Mouse (Mus musculus) v-Abl transformed pro-B cells (cell line): ENCODE results near the gene Tfr2.

Experiments used
- in situ Hi-C, 2 experiments: fragments of 400-800 bp; cut with MboI; formaldehyde crosslinking; loops; one replicate each; pipeline ENCODE4 v1.15.1; 2025; ENCODE audit not compliant: unreplicated experiment in 2 of 2

The Tfr2 gene

DNA sequence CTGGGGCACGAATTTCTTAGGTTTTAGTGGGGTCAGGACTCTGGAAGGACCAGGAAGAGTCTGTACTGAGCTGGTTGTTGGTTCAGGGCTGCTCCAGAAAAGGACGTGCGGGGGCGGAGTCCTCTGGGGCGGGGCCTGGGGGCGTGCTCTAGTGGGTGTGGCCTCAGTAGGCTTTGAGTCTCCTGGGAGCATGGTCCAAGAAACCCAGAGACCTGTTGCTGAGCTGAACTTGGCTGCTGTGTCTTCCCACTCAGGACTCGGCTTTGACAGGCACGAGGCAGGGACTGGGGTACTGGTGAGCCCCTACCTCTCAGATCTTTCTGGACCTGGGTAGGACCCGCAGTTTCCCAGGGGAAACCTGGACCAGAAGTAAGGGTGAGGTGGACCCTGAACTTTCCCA is at the start of gene Tfr2:
Tfr2 (plus strand) TSS at position 176 of the 400 bp plus-strand sequence.
- in situ Hi-C loops = no loop called here

DNA sequence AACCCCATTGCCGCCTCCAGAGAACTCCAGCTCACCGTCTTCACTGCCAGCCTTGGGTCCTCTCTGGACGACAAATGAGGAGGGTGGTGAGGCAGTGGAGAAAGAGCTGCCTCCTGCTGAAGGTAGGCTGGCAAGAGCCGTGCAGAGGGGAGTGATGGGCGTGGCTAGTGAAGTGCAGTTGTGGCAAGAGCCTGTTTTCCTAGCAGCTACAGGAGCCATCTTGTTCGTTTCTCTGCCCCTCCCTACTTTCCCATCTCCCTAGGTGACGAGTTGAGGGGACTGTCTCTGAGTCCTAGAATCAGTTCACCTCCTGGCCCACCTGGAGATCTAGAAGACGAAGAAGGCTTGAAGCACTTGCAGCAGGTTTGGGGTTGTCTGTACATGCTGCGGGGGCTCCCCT is 47.8 kb upstream of the Tfr2 start:
- in situ Hi-C loops = no loop called here

DNA sequence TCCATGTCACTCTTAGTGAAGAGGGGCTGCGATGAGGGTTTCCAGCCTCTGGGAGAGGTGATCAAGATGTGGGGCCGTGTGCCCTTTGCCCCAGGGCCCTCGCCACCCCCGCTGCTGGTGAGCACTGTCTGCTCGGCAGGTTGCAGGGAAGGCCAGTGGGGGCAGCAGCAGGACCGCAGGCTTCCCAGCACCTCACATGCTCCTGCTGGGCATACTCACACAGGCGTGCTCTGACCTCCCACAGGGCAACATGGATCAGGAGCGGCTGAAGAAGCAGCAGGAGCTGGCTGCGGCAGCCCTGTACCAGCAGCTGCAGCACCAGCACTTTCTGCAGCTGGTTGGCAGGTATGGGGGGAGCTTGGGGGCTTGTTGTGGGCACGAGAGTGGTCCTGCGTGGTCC is 46.9 kb upstream of the Tfr2 start:
- in situ Hi-C loops = no loop called here

DNA sequence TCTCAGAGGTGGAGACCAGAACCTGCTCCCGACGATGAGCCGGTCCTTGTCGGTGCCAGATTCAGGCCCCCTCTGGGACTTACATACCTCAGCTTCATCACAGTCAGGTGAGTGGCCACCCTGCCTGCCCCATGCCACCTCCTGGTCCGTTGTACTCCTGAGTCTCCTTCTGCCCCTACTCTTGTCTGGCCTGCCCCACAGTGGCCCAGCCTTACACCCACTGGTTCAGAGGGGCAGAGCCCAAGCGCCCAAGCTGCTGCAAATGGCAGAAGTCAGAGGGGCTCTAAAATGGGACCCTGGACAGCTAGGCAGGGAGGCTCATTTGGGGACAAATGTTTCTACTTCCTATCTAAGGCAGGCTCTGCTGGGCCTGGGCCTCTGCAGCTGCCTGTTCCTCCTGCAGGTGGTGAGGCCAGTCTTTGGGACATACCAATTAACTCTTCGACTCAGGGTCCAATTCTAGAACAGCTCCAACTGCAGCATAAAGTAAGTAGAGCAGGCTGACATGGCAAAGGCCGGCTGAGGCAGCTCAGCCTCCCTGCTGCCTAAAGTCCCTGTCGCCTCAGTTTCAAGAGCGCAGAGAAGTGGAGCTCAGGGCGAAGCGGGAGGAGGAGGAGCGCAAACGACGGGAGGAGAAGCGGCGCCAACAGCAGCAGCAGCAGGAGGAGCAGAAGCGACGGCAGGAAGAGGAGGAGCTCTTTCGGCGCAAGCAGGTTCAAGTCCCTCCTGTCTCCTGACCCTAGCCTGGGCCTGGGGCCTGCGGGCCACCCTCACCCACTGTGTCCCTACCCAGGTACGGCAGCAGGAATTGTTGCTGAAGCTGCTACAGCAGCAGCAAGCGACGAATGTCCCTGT is 46.0 kb upstream of the Tfr2 start:
- in situ Hi-C loops = no loop called here

DNA sequence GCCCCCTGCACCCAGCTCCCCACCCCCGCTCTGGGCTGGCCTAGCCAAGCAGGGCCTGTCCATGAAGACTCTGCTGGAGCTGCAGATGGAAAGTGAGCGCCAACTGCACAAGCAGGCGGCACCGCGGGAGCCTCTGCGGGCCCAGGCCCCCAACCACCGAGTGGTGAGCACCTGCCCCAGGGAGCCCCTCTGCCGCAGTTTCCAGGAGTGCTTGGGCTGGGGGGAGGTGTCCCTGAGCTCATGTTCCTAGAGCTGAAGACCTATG is 45.5 kb upstream of the Tfr2 start:
- in situ Hi-C loops = no loop called here

DNA sequence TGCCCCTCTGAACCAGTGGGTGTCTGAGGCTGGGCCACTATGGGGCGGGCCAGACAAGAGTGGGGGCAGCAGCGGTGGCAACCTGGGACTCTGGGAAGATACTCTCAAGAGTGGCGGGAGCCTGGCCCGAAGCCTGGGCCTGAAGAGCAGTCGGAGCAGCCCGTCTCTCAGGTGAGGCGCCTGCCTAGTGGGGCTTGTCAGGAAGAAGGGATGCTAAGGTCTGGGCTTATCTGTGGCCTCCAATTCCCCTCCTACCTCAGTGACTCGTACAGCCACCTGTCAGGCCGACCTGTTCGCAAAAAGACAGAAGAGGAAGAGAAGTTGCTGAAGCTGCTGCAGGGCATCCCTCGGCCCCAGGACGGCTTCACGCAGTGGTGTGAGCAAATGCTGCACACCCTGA is 45.0 kb upstream of the Tfr2 start:
- in situ Hi-C loops = no loop called here

DNA sequence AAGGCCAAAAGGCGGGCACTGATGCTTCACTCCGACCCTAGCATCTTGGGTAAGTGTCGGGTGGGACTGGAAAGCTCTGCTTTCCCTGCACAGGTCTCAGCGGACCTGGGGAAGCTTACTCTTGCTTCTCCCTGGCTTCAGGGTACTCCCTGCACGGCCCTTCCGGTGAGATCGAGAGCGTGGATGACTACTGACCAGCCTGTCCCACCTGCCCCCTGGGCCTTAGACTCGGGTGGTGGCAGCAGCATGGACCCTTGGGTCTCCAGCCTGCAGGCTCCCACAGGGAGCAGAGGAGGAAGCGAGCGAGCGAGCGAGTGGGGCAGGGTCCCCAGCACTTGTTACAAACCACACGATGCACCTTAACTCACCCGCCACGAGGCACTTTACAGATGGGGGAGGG is 44.1 kb upstream of the Tfr2 start:
- in situ Hi-C loops = no loop called here

DNA sequence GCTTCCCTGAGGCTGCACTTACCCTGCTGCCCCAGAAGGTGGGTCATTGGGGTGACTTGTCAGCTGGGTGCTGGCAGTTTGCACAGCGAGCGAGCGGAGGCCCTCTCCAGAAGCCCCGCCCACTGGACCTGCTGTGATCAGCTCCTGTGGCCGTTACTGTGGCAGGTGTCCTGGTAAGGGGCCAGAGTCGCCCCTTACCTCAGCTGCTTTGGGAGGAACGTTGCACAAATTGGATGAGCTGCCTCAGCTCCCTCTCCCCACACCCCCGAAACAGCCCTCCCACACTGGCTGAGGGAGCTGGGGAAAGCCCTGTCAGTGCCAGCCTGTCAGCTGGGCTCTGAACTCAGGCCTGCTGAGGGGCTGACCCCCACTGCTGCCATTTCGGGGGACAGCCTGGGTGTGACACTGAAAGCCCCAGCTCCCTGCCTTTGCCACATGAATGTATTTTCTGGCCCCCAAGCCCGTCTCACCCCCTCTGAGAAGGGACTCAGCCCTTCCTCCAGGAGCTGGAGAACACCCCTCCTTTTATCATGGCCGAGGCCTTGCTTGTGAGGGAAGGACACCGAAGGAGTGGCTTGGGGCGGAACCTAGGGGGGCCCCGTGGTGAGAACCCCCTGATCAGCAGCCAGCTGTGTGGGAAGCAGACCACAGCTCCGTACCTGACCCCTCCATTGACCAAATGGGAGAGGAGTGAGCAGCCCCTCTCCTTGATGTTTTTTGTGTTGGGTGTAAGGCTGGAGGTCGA is 43.3 kb upstream of the Tfr2 start:
- in situ Hi-C loops = no loop called here

DNA sequence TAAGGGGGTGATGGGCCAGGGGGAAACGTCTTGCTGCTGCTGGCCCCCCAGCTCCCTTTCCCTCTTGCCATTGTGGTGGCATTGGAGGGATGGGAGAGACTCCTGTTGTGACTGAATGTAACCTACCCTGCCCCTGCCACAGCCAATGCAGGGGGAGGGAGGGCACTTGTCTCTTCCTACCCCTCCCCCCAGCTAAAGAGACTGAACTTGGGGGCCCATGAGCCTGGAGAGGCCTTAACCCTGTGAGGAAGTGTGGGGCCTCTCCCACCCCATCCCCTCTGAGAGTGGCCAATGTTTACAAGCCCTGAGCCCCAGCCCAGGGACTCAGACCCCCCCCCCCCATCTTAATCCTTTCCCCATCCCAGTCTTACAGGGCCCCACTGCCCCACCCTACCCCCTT is 42.2 kb upstream of the Tfr2 start:
- in situ Hi-C loops = no loop called here

DNA sequence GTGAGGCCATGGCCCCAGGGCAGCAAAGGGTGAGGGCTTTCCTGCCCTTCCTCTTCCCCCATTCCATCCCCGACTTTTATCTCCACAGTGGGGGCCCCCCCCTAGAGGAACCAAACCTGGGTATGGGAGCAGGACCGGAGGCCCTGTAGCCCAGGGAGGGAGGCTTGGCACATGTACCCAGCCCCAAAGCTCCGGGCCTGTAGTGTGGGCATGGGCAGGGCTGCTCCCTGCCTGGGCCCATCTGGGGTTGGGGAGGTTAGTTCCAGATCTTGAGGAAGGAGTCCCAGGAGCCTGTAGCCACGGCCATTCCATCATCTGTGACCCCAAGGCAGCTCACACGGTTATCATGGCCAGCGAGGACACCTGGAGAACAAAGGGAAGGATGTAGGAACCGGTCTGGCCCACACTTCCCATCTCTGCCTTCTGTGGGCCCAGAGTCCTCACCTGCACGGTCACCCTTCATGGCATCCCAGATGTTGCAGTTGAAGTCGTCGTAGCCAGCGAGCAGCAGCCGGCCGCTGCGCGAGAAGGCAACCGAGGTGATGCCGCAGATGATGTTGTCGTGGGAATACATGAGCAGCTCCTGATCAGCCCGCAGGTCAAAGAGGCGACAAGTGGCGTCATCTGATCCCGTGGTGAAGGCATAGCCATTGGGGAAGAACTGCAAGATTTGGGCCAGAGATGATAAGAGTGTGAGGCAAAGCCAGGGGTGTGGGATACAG is 41.2 kb upstream of the Tfr2 start:
- in situ Hi-C loops = no loop called here

DNA sequence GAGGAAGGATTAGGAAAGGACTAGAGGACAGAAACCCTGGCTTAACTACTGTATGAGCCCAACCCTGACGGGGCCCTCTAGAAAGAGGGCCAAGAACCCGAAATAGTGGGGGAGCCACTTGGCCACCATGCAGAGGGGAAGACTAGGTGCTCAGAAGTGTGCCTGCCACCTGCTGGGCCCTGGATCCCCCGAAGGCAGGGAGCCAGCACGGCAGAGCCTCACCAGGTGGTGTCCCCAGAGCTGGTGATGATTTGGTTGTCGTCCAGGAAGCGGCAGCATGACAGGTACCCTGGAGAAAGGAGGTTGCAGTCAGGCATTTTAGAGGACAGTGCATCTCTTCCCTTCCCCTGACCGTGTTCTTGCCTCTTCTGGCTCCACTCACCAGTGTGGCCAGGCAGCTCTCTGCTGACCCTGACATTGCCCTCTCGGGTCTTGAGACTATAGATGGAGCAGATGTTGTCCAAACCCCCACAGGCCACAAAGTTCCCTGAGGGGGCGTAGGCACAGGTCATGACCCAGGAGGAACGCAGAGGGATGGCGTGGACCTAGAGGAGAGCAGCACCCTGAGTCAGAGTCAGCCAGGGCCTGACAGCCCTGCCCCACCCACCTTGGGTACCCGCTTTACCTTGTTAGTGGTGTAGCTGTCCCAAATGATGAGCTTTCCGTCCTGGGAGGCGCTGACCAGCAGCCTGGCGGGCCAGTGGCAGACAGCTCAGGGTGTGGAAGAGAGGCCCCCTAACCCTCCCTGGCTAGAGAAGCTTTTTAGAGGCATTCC is 40.2 kb upstream of the Tfr2 start:
- in situ Hi-C loops = no loop called here

DNA sequence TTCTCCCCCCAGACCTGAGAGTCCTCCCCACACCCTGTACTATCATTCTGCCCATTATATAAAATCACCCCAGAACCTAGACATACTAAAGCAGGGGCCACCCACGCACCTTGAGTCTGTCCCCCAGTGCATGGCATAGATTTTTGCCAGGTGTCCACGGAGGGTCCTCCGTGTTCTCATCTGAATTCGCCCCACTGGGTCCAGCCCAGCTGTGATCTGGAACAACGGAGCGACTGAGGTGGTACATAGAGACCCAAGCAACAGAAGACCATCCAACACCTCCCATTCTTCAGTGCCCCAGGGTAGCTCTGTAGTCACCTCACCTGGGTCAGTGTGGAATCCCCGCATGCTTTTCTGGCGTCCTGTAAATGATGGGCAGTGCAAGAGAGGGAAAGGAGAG is 39.6 kb upstream of the Tfr2 start:
- in situ Hi-C loops = loop anchor here (5.0 kb wide), 2 partner anchors 72 to 122 kb away; partner anchors contain the start of gene Mospd3 (in 1 of the 2)

DNA sequence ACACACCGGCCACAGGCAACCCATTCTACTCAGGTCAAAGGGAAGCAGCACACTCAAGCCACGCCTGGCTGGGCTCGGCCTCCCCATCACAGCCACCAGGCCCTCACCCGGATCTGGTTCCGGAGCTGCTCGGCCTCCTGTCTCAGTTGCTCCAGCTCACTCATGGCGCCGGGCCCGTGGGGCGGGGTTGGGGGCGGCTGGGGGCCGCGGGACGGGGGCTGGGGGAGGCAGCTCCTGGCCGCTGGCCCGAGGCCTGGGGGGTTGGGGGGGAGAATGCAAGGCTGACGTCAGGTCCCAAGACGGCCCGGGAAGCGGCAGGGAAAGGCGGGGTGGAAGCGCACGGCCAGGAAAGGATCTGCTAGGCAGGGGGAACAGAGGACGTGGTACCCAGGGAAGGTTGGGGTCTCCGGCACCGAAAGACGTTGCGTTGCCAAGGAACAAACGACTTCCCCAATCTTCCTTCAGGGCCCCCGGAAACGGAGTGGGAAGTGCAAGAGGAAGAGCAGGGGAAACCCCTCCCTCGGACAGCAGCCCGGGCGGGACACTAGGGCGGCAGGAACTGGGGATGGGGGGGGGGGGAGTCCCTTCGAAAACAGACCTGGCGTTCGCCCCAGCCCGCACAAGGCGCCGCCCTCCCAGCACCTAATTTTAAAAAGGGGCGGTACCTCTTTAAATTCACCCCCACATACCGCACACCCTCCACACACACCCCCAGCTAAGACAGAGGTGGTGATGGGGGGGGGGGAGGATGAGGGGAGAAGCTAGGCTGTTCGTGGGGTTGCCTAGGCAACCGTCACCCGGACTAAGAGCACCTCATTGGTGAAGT is 38.8 kb upstream of the Tfr2 start:
- in situ Hi-C loops = loop anchor here (5.0 kb wide), 2 partner anchors 72 to 122 kb away; partner anchors contain the start of gene Mospd3 (in 1 of the 2)

DNA sequence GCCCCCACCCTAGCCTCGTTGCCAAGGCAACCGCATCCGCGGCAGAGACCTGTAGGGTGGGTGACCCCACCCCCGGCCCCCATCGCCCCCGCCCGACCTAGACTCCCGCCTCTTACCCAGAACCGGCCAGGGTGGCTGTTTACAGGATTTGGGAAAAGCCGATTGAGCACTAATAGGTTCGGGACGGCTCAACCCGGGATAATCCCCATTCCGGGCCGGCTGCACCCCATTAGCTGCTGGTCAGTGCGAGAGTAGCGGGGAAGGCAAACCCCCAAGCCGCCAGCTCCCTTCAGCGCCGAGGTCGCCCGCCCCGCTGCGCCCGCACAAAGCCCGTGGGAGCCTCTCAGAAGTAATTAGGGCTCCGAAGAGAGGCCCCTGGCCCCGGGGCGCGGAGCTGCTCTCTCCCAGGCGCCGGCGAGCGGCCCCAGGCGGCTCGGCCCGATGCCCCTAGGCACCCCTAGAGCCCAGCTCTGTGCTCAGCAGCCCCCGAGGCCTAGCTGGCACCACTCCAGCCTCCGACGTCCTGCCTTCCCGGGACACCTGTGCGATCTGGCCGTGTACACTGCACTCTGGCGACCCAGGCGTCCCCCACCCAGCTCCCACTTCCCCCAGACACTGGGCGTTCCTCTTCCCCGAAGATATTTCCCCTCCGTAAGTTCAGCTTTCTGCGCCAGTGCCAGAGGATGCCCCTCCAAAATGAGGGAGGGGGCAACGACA is 38.1 kb upstream of the Tfr2 start:
- in situ Hi-C loops = loop anchor here (5.0 kb wide), 2 partner anchors 71 to 121 kb away; partner anchors contain the start of gene Mospd3 (in 1 of the 2)

DNA sequence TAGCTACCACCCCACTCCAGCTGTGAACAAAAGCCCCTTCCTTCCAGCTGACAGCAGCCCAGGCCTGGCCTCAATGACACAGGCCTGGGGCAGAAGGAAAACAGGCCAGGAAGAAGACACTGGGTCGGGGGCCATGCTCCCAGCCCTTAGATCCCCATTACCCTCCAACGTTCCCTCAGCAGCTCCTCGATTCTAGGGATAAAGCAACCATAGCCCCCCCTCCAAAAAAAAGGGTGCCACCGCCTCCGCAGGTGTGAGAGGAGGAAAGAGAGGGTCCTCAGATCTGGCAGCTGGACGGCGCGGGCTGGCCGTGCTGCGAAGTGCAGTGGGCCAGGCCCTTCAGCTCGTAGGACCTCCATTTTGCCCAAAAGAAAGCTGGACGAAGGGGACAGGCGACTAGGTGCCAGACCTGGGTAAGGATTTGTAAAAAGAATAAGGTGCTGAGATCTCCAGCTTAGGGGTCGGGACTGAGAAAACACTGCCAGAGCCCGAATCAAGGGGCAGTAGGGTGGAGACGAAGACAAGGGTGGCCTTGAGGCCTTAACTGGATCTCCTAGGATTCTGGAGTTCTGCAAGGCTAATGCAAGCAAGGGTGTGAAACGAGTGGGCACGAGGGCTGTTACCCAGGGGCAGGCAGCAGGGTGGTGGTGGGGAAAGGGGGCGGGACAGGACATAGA is 37.4 kb upstream of the Tfr2 start:
- in situ Hi-C loops = loop anchor here (5.0 kb wide), 2 partner anchors 70 to 120 kb away; partner anchors contain the start of gene Mospd3 (in 1 of the 2)

DNA sequence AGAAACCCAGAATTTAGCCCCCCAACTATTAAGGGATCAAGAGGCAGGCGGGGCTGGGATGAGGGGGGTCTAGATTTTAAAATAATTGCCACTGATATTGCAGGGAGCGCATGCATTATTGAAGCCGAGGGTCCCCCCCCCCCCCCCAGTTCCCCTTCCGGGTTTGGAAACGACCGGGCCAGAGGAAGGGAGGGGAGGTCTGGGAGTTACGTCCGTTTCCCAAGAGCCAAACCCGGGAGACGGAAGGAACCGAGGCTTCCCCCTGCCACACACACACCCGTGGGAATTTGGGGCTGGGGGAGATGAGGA is 36.9 kb upstream of the Tfr2 start:
- in situ Hi-C loops = loop anchor here (5.0 kb wide), 2 partner anchors 70 to 120 kb away; partner anchors contain the start of gene Mospd3 (in 1 of the 2)

DNA sequence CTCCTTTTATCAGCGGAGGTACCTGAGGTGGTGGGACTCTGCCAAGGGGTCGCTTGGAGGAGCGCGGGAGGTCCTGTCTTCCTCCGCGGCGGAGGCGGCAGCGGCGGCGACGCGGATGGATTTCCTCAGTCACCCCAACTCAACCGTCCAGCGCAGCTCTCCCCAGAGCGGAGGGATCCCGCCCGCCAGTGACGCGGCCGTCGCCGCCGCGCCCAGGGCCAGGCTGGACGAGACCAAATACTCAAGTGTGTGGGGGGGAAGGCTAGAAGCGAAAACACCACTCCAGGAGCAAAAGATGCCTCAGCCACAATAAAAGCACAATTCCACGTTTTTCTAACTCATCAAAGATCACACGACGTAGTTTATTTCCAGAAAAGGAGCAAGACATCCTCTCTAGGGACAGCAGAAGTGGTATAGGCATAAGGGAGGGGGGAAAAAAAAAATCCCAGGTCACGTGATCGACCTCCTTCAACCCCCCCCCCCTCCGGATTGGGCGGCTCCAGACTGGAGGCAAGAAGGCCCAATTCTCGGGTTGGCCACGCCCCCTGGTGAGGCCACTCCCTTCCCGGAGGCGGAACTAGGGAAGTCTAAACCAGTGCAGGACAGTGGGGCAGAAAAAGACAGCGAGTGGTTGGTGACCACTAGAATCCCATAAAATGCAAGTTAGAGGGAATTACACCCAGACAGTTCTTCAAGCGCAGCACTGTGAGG is 36.4 kb upstream of the Tfr2 start, which contains the start of the genes Epo and Gnb2:
Epo (minus strand) TSS at position 126 of the 711 bp plus-strand sequence.
Gnb2 (minus strand) TSS at position 394 of the 711 bp plus-strand sequence.
- in situ Hi-C loops = loop anchor here (5.0 kb wide), 2 partner anchors 69 to 119 kb away; partner anchors contain the start of gene Mospd3 (in 1 of the 2)
